Mouse (Mus musculus): ENCODE results near the gene Itgb6.

The Itgb6 gene

DNA sequence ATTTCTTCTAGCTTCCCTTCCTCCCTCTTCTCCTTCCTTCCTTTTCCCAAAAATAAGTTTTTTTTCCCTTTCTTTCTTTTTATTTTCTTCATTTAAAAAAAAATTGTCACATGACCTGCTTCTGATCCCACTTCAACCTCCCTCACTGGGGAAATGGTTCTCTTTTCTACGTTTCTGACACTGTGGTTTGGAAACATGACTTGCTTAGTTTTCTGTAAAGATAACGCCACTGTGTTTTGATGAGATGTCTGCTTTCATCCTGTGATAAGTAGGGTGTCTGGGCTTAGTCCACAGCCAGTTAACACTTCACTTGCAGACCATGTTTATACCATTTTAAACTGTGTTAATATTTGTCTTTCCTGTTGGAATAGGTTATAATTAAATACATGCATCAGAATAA is 96.7 kb downstream of the Itgb6 start:
- in situ Hi-C loops (cut with MboI, MseI), result no loop called here

DNA sequence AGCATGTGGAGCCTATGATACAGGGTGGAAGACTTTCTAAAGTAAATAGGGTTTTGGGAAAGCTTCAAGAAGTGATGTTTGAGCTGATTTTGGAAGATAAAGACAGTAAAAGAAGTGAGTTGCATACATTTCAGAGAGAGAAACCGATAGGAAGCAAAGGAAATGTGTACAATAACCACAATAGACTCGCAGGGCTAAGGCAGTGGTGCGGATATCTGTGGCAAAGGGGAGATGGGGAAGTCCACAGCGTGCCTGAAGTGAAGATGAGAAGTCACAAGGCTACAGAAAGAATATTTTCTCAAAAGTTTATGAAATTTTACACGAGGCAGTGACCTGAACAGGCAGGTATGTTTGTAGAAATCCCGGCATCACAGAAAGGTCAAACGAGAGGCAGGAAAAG is 100.3 kb downstream of the Itgb6 start:
- in situ Hi-C loops (cut with MboI, MseI), result no loop called here

DNA sequence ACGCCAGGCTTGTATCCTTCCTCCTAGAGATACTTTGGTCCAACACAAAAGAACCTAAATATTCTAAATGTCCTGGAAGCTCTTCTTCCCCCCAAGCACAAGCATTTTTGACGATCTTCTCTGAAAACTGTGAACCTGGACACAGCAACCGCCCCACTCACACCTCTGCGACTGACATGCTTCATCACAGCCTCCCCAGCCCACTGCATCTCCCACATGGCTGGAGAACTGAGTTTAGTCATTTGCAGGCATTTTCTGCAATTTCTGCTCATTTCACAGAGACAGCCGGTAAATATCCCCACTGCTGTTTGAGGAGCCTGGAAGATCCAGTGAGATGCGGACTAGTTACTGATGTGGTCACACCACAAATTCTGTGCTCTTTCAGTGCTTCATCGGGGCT is 107.7 kb downstream of the Itgb6 start:
- in situ Hi-C loops (cut with MboI, MseI), result no loop called here

DNA sequence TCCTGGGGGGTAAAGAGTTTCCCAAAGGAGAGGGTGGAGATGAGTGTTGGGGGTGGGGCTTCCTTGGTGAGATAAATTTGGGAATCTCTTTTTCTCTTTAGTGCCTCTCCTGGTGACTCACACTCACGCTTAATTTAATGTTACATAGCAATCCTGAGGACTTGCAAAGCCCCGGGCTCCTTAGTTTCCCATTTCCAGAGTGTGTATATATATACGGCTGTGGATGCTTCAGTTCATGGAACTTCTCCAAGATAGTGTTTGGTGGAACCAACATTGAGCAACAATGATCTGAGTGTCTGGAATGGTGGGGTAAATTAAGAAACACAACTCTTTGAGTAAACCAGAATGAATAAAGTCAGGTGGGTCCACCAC is 108.6 kb downstream of the Itgb6 start:
- in situ Hi-C loops (cut with MboI, MseI), result no loop called here

DNA sequence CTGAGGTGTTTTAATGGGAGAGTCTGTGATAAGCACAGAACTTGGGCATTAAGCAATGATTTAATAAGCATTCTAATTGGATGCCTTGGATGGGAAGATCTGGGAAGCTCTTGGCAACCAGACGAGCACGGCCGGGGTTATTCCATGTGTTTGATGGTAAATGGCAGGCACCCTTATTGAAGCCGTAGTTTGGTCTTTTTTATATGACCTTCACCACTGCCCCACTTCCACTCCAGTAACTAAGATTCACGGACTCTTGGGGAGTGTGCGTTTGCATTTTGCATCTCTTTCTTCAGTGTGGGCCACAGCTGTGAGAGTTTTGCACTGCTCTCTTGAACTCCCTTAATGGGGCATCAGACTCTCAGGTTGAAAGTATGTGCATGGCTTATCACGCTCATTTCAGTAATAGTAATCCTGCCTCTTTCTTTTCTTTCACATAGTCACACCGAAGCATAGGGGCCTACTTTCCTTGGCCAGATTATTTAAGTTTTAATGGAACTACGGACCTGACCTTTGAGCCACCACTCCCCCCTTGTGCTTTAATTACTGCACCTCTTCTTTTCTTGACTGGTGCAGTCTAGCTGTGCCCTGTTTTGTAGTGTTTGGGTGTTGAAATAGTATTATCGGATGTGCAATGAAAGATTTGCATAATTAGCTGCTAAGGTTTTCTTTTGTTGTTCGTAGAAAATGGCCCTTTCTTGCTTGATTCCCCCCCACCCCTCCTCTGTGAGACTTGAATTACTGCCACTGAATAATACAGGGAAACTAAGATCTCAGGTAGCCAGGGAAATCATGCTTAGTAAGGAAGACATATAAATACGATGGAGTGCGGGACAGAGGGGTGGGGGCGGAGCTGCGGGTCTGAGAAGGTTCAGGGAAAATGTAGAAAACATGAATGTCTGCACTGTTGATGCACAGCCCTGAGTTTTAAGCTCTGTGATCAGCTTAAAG is 109.3 kb downstream of the Itgb6 start:
- in situ Hi-C loops (cut with MboI, MseI), result no loop called here

DNA sequence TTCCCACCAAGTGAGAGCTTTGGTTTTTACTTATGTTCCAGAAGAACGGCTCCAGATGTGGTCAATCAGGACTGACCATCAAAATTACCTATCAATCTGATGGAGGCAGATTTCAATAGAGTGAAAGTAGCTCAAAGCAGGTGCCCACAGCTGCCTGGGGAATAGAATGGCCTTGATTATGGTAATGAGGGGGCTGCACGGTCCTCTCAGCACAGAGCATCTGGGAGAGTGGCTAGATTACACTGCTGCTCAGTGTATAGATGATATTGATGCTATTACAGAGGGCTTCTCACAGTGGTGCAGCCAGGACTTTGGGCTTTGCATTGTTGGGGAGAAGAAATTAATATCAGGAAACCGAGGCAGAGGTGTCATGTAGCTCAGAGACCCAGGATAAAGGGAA is 110.8 kb downstream of the Itgb6 start:
- in situ Hi-C loops (cut with MboI, MseI), result no loop called here

DNA sequence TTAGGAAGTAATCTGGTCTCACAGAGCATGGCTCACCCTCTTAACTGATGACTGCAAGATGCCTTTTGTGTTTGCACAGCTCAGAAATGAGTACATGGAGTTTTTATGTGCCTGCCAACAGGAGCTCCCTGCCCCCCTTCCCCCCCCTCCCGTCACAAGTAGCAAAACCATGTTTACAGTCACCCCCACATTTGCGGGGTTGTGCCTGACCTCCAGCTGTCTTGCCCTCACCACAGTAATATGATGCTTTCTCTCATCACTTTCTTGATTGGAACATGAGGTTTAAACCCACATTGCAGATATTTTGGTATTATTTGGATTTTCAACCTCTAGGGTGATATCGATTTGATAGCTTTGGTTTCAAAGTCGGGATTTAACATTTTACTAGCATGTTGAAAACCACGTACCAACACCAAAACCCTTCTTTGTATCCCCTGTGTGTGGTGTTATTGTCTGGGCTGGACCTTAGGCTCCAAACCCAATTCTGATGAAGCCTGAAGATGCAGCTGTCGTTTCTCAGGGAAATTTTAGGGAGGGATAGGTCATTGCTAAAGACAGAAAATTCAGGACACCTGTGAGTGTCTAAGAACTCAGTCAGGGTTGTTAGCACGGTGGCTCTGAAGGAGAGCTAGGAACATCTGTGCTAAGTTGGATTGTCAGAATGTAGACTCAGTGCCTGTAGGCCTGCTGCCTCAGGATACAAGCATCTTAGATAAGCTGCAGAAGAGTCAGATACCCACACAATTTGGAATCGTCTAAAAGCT is 112.8 kb downstream of the Itgb6 start:
- in situ Hi-C loops (cut with MboI, MseI), result no loop called here

DNA sequence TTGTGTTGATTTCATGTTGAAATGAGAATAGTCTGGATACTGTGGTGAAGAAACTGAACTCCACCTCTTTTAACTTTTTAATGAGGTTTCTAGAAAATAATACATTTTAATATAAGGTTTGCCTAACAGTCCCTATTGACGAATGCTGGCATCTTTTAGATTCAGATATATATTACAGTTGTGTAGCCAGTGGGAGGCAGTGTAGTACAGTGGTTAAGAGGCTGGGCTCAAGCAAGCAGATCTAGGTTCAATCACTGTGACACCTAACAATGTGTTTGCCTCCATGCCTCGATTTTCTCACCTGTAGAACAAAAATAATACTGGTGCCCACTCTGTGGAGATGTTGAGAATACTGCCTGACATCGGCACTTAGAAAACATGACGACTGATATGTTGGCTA is 114.5 kb downstream of the Itgb6 start:
- in situ Hi-C loops (cut with MboI, MseI), result no loop called here

DNA sequence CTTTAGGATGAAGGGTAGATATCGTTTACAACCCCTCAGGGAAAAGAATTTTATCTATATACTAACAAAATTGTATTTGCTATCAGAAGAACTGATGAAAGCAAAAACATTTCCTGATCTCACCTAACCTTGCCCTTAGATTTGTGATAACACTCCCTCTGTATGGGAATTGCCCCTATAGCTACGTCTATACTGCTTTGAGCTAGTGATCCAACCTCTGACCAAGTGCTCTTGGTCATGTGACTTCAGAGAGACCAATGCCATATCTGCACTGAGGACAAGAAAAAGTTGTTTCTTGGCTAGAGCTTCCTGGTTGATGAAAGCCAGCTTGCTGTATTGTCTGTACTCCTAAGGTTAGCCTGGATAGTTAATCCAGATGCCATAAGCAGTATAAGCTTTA is 121.1 kb downstream of the Itgb6 start:
- in situ Hi-C loops (cut with MboI, MseI), result no loop called here

DNA sequence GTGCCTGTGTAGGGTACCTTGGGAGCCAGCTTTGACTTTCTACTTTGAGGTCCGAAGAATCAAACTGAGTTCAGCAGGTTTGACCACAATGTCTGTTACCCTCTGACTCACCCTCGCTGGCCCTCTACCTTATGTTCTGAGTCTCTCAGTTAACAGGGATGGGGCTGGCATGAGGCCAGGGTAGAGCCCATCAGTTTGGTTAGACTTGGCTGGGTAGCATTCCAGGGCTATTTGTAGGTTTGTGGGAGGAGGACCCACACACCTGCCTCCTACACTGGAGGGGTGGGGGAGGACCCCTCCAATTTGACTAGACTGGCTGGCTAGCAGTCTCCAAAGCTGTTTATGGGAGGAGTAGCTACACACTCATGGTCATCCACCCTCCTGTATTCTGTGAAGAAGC is 121.6 kb downstream of the Itgb6 start:
- in situ Hi-C loops (cut with MboI, MseI), result no loop called here

DNA sequence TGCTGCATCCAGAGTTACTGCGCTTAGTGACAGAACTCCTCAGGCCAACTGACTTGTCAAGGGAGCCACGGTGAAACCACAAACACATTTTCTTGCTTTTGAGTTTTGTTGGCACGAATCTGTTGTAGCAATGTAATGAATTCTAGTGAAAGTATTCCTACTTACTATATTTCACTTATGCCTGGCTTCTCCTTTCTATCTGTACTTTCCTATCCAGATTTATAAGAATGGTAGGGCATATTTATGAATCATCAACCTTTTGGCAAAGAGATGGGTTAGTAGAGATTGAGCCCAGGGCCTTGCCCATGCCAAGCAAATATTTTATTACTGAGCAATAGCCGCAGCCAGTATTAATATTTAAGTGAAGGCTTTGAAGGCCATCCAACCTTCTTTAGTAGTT is 139.0 kb downstream of the Itgb6 start:
- in situ Hi-C loops (cut with MboI, MseI), result no loop called here

DNA sequence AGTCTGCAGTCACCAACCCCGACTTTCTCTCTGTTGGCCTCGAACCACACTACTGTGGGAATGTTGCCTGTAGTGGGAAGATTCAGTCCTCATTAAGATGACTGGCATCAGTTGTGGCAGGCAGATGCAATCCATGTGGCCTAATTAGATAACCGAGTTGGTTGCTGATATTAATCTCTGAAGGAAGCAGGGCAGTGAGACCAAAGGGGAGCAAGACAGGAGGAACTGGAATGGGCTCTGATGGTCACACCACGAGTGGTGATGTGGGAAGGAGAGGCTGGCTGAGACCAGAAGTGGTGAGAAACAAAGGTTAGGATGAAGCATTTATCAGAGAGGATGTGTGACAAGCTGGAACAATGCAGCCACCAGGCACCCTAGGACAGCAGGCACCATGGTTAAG is 167.9 kb downstream of the Itgb6 start:
- in situ Hi-C loops (cut with MboI, MseI), result no loop called here

DNA sequence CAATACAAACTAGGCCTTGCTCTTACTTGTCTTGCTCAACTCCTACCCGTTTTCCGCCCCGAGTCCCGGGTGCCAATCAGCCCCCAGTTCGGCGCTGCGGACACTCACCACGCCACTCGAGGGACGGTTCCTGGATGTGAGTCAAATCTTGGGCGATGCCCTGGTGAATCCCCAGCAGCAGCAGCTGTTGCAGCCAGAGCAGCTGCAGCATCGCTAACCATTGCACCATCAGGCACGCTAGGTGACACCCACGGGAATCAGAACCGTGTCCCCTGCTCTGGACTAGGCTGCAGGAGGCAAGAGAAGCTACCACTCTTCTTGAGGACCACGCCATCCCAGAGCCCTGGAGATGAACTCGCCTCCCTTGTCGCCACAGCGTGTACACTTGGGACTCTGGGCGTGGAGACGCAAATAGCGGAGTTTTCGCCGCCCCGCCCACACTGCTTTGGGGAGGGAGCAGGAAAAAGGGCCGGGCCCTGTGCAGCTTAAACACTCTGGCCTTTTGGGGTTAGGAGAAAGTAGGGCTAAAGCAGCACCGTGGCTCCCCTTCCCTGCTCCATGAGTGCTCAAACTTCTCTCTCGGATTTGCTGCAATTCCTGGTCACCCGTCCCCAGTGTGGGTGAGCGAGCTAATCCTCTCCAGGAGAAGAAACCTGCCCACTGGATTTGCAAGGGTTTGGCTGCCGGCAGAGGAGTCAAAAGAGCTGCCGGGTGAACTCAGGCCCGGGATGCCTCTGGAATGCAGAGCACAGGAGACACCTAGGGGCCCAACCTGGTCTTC is 169.4 kb downstream of the Itgb6 start, which contains the start of gene Pla2r1:
Gene Pla2r1, minus strand, starts transcription at position 407 of the 781 bp plus-strand sequence.
- in situ Hi-C loops (cut with MboI, MseI), result no loop called here

DNA sequence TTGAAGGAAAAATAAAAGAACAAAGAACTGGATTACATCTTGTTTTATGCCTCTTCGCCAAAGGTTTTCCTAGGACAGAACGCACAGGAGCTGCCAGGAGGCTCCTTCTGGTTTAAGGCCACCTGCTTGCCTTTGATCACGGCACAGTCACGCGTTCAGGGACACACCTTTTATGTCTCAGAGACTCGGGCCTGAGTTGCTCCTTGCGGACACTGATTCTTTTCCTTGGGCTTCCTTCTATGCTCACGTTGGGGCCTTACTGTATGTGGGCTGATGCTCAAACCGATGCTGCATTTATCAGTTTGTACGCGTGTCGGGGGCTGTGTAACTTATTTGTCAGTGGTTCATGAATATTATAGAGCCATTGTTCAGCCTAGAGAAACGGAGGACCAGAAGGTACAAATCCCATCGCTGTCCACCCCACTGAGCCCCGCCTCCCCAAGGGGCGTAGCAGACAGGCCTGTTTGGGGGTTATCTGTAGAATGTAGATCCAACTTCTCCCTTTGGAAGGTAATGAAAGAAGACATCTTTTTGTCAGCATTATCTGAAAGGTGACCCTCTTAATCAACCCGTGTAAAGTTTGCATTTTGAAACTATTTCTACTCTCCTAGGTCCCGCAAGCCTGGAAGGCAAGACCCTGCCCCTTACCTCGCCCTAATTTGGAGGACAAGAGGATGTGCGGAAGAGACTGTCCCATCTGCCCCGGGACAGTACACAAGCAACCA is 170.1 kb downstream of the Itgb6 start:
- in situ Hi-C loops (cut with MboI, MseI), result no loop called here

DNA sequence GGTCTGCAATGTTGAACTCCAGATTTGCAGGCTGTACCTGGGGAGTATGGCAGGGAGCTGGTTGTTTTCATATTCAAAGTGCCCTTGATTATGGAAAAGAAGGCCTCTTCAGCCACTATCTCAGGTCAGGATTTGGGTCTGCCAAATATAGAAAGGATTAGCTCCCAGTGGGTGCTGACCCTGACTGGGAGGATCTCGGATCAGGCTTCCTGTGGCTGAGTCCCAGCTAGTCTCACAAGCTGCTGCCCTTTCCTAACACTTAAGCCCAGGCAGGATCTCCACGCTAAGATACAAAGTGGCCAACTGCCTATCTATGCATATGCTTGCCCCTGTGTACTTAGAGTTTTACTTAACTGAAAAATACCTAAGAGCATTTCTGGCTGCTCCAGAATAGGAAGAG is 170.8 kb downstream of the Itgb6 start:
- in situ Hi-C loops (cut with MboI, MseI), result no loop called here

DNA sequence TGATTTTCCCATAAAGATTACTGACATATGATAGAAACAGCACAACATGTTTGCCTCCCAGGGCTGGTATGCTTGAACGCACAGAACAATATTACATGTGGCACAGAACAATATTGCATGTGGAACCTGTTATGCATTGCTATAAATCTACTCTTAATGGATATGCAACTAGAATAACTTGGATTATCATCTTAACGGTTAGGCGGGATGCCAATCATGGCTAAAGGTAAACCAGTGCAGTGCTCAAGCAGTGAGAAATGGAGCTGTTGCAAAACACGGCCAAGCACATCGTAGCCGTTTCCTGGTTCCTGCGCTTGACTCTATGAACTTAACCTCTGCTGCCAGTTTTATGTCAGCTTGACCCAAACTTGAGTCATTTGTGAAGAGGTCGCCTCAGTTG is 171.9 kb downstream of the Itgb6 start:
- in situ Hi-C loops (cut with MboI, MseI), result no loop called here

DNA sequence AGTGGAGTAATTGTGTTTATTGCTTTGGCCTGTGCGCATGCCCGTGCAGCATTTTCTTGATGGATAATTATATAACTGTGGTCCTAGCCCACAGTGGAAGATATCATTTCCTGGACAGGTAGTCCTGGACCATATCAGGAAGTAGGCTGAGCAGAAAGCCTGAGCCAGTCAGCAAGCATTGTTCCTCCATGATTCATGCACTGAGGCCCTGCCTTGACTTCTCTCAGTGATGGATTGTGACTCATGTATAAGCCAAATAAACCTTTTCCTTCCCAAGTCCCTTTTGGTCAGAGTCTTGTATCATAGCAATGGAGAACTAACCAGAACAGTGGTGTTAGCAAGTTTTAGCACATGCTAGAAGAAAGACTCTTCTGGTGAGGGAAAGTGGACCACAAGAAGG is 172.6 kb downstream of the Itgb6 start:
- in situ Hi-C loops (cut with MboI, MseI), result no loop called here

All from T-helper 1 cell (primary cell).